ENCODE assay signal across 10 mouse cellular contexts in genomic region chr4:128789646-128790045, GRCm38 (mm10). TPM values are rescaled to one million over a fixed set of nuclear protein-coding genes. Genes with fewer than 3 reads are reported as not detected.
DNase-seq lines count a peak whose midpoint lies in the region; ATAC-seq and TF ChIP-seq lines count a peak whose summit lies in the region.
"Had no signal": no experiment of that assay in that cellular context is flagged by ENCODE, and none has a peak within 500 bp of the region (broad histone marks: within the 10 kb centered on the region; RNA-seq: fewer than 3 reads in every experiment).

No protein-coding gene starts in this region.

- H3K9me3 ChIP-seq in E14TG2a.4 (ENCODE audit: low read length), result no peaks in the 10 kb centered on the region
- no peaks in the 10 kb centered on the region for H3K9me3 ChIP-seq in embryonic facial prominence, embryonic 10.5 days
- no peaks in the 10 kb centered on the region for H3K9me3 ChIP-seq in kidney, postnatal 0 days (replicated peaks; ENCODE audit: low read length)
- no peaks in the 10 kb centered on the region for H3K9me3 ChIP-seq in lung, embryonic 16.5 days (ENCODE audit: control insufficient read depth, low read length)

- H3K36me3 ChIP-seq in E14TG2a.4 (ENCODE audit: insufficient read depth, low read length), result 0 out of 2 replicates have a peak, but pooled peaks cover 3% of the 10 kb centered on the region
- H3K36me3 ChIP-seq in embryonic facial prominence, embryonic 10.5 days (replicated peaks), result peaks cover 100% of the 10 kb centered on the region
- peaks cover 27% of the 10 kb centered on the region for H3K36me3 ChIP-seq in kidney, postnatal 0 days (ENCODE audit: insufficient read depth, low read length)
- peaks cover 29% of the 10 kb centered on the region for H3K36me3 ChIP-seq in lung, embryonic 16.5 days (ENCODE audit: control insufficient read depth, insufficient read depth, low read length)

- H3K4me3 ChIP-seq in E14TG2a.4 (replicated peaks; ENCODE audit: low read length), result peak overlapping the region; percentile 72
- peak overlapping the region; percentile 33 for H3K4me3 ChIP-seq in embryonic facial prominence, embryonic 10.5 days
- no peak overlapping the region for H3K4me3 ChIP-seq in kidney, postnatal 0 days (replicated peaks; ENCODE audit: low read depth, low read length)
- H3K4me3 ChIP-seq in lung, embryonic 16.5 days (ENCODE audit: low read length), result no peak overlapping the region

- TF ChIP-seq CTCF in E14TG2a.4 (conservative IDR thresholded peaks at IDR 0.05; ENCODE audit: low read length), result no peak
- no peak for TF ChIP-seq CTCF in kidney, postnatal 0 days (IDR thresholded peaks at IDR 0.05; ENCODE audit: low read depth)

- peak overlapping the region; percentile 37; the same call in 1 of the 2 replicates for H3K4me2 ChIP-seq in kidney, postnatal 0 days (ENCODE audit: low read length)
- no peak overlapping the region for H3K4me2 ChIP-seq in lung, embryonic 16.5 days (ENCODE audit: low read depth, low read length)

- H3K27ac ChIP-seq in embryonic facial prominence, embryonic 10.5 days (replicated peaks), result no peak overlapping the region
- no peak overlapping the region for H3K27ac ChIP-seq in kidney, postnatal 0 days
- H3K27ac ChIP-seq in lung, embryonic 16.5 days (ENCODE audit: low read length), result no peak overlapping the region

- peak; percentile 36 for ATAC-seq in kidney, postnatal 0 days (replicated peaks; ENCODE audit: low FRiP score, low read depth)
- peak; percentile 75 for ATAC-seq in lung, embryonic 16.5 days (ENCODE audit: low read depth)
- ATAC-seq: midbrain, embryonic 16.5 days had no signal

- DNase-seq in embryonic facial prominence, embryonic 10.5 days (ENCODE audit: low spot score), result no peak
- no peak for DNase-seq in kidney, postnatal 0 days (ENCODE audit: low spot score)
- DNase-seq in frontal cortex, postnatal 10 days (ENCODE audit: low spot score in 2 of 2), result no peak
- no peak for DNase-seq in frontal cortex, adult 2 months (ENCODE audit: extremely low spot score in 1 of 2, low spot score in 1 of 2)
- no peak for DNase-seq in adrenal gland, adult 8-10 months
- DNase-seq: heart, postnatal 4 days had no signal

- H3K9ac ChIP-seq in kidney, postnatal 0 days (ENCODE audit: low read depth, low read length), result no peak overlapping the region
- H3K9ac ChIP-seq in lung, embryonic 16.5 days (ENCODE audit: low read length), result no peak overlapping the region

- WGBS in embryonic facial prominence, embryonic 10.5 days, result 37% methylated on average over 18 of the region's 18 CpGs
- 44% methylated on average over 18 of the region's 18 CpGs for WGBS in kidney, postnatal 0 days
- WGBS in lung, embryonic 16.5 days, result 42% methylated on average over 18 of the region's 18 CpGs

- H3K27me3 ChIP-seq in E14TG2a.4 (ENCODE audit: insufficient read depth, low read length), result peaks cover 33% of the 10 kb centered on the region
- H3K27me3 ChIP-seq in embryonic facial prominence, embryonic 10.5 days (replicated peaks; ENCODE audit: low read depth, poor library complexity, severe bottlenecking), result no peaks in the 10 kb centered on the region
- H3K27me3 ChIP-seq in kidney, postnatal 0 days (ENCODE audit: insufficient read depth, low read length), result no peaks in the 10 kb centered on the region
- H3K27me3 ChIP-seq in lung, embryonic 16.5 days (ENCODE audit: control insufficient read depth, insufficient read depth, low read depth, low read length), result no peaks in the 10 kb centered on the region

- H3K4me1 ChIP-seq in E14TG2a.4 (replicated peaks; ENCODE audit: low read depth, low read length), result peaks cover 43% of the 10 kb centered on the region
- peaks cover 52% of the 10 kb centered on the region for H3K4me1 ChIP-seq in embryonic facial prominence, embryonic 10.5 days
- peaks cover 4% of the 10 kb centered on the region; the same call in 1 of the 2 replicates for H3K4me1 ChIP-seq in kidney, postnatal 0 days (replicated peaks; ENCODE audit: insufficient read depth, low read length)
- H3K4me1 ChIP-seq in lung, embryonic 16.5 days (replicated peaks; ENCODE audit: control insufficient read depth, insufficient read depth, low read length), result peaks cover 5% of the 10 kb centered on the region; the same call in 1 of the 2 replicates

RNA-seq across cellular contexts. Expression of gene Zfp362, which starts 16.2 kb away (rescaled TPM):
- 38.7 and 39.0 TPM in 2 replicates for polyA plus RNA-seq in embryonic facial prominence, embryonic 10.5 days (2016; fragmentation: Nextera tagmentation; extraction: Ambion mirVana)
- polyA plus RNA-seq in kidney, postnatal 0 days (2015; fragmentation: Nextera tagmentation; extraction: Ambion mirVana), result 31.1 and 31.2 TPM in 2 replicates
- polyA plus RNA-seq in lung, embryonic 16.5 days (2015; fragmentation: Nextera tagmentation; extraction: Ambion mirVana), result 32.2 and 33.6 TPM in 2 replicates
- polyA plus RNA-seq in frontal cortex, adult 2 months (2012; rRNA removed), result 30.0 and 32.0 TPM in 2 replicates
- 10 to 100 TPM; 22.1 to 36.6 (median 27.9) TPM for total RNA-seq in adrenal gland, adult 8-10 months (2022)

RNA-seq across cellular contexts. Expression of gene A3galt2, which starts 34.5 kb away (rescaled TPM):
- 0.09 and 0.12 TPM in 2 replicates for polyA plus RNA-seq in embryonic facial prominence, embryonic 10.5 days (2016; fragmentation: Nextera tagmentation; extraction: Ambion mirVana)
- 0.13 and 0.23 TPM in 2 replicates for polyA plus RNA-seq in kidney, postnatal 0 days (2015; fragmentation: Nextera tagmentation; extraction: Ambion mirVana)
- polyA plus RNA-seq in lung, embryonic 16.5 days (2015; fragmentation: Nextera tagmentation; extraction: Ambion mirVana), result 0.16 and 0.30 TPM in 2 replicates
- polyA plus RNA-seq in frontal cortex, adult 2 months (2012; rRNA removed), result 0.90 and 1.0 TPM in 2 replicates
- total RNA-seq in adrenal gland, adult 8-10 months (2022), result under 1 TPM; 0.14 to 0.34 (median 0.15) TPM
- total RNA-seq: MEL had no signal

Comparison
In these comparisons a context has a peak if more than half of its experiments do, and no peak if none do; other contexts are left out.
1. H3K4me3 ChIP-seq: peak in E14TG2a.4 (single experiment) and embryonic facial prominence, embryonic 10.5 days (single experiment); none in kidney, postnatal 0 days (single experiment) and lung, embryonic 16.5 days (single experiment).